Mouse (Mus musculus): ENCODE results near the gene Celsr3. TPM values are rescaled to one million over a fixed set of nuclear protein-coding genes. Genes with fewer than 3 reads are reported as not detected.
A peak's percentile ranks its signal among the peaks of the same experiment; 100 is the strongest.

Gene Celsr3
- polyA plus RNA-seq, 1 experiment from 2014 or later, result 0.12 TPM

GRCm38 (mm10) chr9:108820077-108820476, 6.0 kb upstream of the Celsr3 start:
- no peak overlapping the region for H3K4me3 ChIP-seq (ENCODE audit: low read length)
- H3K27me3 ChIP-seq (ENCODE audit: insufficient read depth, low read length), result peaks cover 23% of the 10 kb centered on the region
- no peak overlapping the region for H3K27ac ChIP-seq (ENCODE audit: low read length)
- H3K4me2 ChIP-seq (replicated peaks; ENCODE audit: low read depth, low read length), result no peak overlapping the region
- no peaks in the 10 kb centered on the region for H3K4me1 ChIP-seq (ENCODE audit: insufficient read depth, low read length)
- WGBS, result 65% methylated on average over 5 of the region's 5 CpGs
- H3K9me3 ChIP-seq (ENCODE audit: low read length), result no peaks in the 10 kb centered on the region
- no peak for ATAC-seq (ENCODE audit: low FRiP score, low TSS enrichment)
- peaks cover 15% of the 10 kb centered on the region for H3K36me3 ChIP-seq (ENCODE audit: insufficient read depth, low read length)
- H3K9ac ChIP-seq (replicated peaks; ENCODE audit: low read length), result no peak overlapping the region

- no peak overlapping the region for H3K9ac ChIP-seq (replicated peaks; ENCODE audit: low read length)
- no peaks in the 10 kb centered on the region for H3K36me3 ChIP-seq (ENCODE audit: insufficient read depth, low read length)
- no peak for ATAC-seq (ENCODE audit: low FRiP score, low TSS enrichment)
- WGBS, result 3% methylated on average over 25 of the region's 25 CpGs
- no peak overlapping the region for H3K4me2 ChIP-seq (replicated peaks; ENCODE audit: low read depth, low read length)
- peaks cover 63% of the 10 kb centered on the region for H3K27me3 ChIP-seq (ENCODE audit: insufficient read depth, low read length)
- H3K4me1 ChIP-seq (ENCODE audit: insufficient read depth, low read length), result peaks cover 10% of the 10 kb centered on the region
- no peak overlapping the region for H3K4me3 ChIP-seq (ENCODE audit: low read length)
- no peak overlapping the region for H3K27ac ChIP-seq (ENCODE audit: low read length)
- H3K9me3 ChIP-seq (ENCODE audit: low read length), result no peaks in the 10 kb centered on the region
Measured at GRCm38 (mm10) chr9:108824144-108824685, 1.9 kb upstream of the Celsr3 start.

- peaks cover 10% of the 10 kb centered on the region for H3K4me1 ChIP-seq (ENCODE audit: insufficient read depth, low read length)
- no peak for ATAC-seq (ENCODE audit: low FRiP score, low TSS enrichment)
- H3K27ac ChIP-seq (ENCODE audit: low read length), result no peak overlapping the region
- H3K36me3 ChIP-seq (ENCODE audit: insufficient read depth, low read length), result no peaks in the 10 kb centered on the region
- under 1% methylated on average over 31 of the region's 31 CpGs for WGBS
- peaks cover 70% of the 10 kb centered on the region for H3K27me3 ChIP-seq (ENCODE audit: insufficient read depth, low read length)
- no peak overlapping the region for H3K4me2 ChIP-seq (replicated peaks; ENCODE audit: low read depth, low read length)
- no peak overlapping the region for H3K9ac ChIP-seq (replicated peaks; ENCODE audit: low read length)
- H3K4me3 ChIP-seq (ENCODE audit: low read length), result no peak overlapping the region
- no peaks in the 10 kb centered on the region for H3K9me3 ChIP-seq (ENCODE audit: low read length)
Measured at GRCm38 (mm10) chr9:108824755-108825413, 1.2 kb upstream of the Celsr3 start.

- Histone ChIP-seq H3K9ac (replicated peaks; ENCODE audit: low read length) (no peak overlapping the region), H3K27me3 (ENCODE audit: insufficient read depth, low read length) (peaks cover 89% of the 10 kb centered on the region), H3K9me3 (ENCODE audit: low read length) (no peaks in the 10 kb centered on the region), H3K4me1 (ENCODE audit: insufficient read depth, low read length) (peaks cover 14% of the 10 kb centered on the region), H3K36me3 (ENCODE audit: insufficient read depth, low read length) (no peaks in the 10 kb centered on the region), H3K27ac (ENCODE audit: low read length) (no peak overlapping the region), H3K4me3 (ENCODE audit: low read length) (peak overlapping the region; percentile 49), H3K4me2 (replicated peaks; ENCODE audit: low read depth, low read length) (peak overlapping the region; percentile 83)
- WGBS, result 2% methylated on average over 39 of the region's 39 CpGs
- ATAC-seq (ENCODE audit: low FRiP score, low TSS enrichment), result peak; percentile 53
Measured at GRCm38 (mm10) chr9:108826700-108827340, 700 bp downstream of the Celsr3 start.

- Histone ChIP-seq H3K9me3 (ENCODE audit: low read length) (no peaks in the 10 kb centered on the region), H3K9ac (replicated peaks; ENCODE audit: low read length) (no peak overlapping the region), H3K36me3 (ENCODE audit: insufficient read depth, low read length) (no peaks in the 10 kb centered on the region), H3K27me3 (ENCODE audit: insufficient read depth, low read length) (peaks cover 89% of the 10 kb centered on the region), H3K4me3 (ENCODE audit: low read length) (peak overlapping the region; percentile 49), H3K4me1 (ENCODE audit: insufficient read depth, low read length) (peaks cover 17% of the 10 kb centered on the region), H3K27ac (ENCODE audit: low read length) (no peak overlapping the region), H3K4me2 (replicated peaks; ENCODE audit: low read depth, low read length) (peak overlapping the region; percentile 83)
- 11% methylated on average over 34 of the region's 34 CpGs for WGBS
- no peak for ATAC-seq (ENCODE audit: low FRiP score, low TSS enrichment)
Measured at GRCm38 (mm10) chr9:108827454-108827853, 1.3 kb downstream of the Celsr3 start.

GRCm38 (mm10) chr9:108827906-108828305, 1.8 kb downstream of the Celsr3 start:
- H3K36me3 ChIP-seq (ENCODE audit: insufficient read depth, low read length), result no peaks in the 10 kb centered on the region
- no peaks in the 10 kb centered on the region for H3K9me3 ChIP-seq (ENCODE audit: low read length)
- no peak overlapping the region for H3K4me3 ChIP-seq (ENCODE audit: low read length)
- peak overlapping the region; percentile 83; the same call in 1 of the 2 replicates for H3K4me2 ChIP-seq (replicated peaks; ENCODE audit: low read depth, low read length)
- no peak overlapping the region for H3K9ac ChIP-seq (replicated peaks; ENCODE audit: low read length)
- no peak overlapping the region for H3K27ac ChIP-seq (ENCODE audit: low read length)
- H3K27me3 ChIP-seq (ENCODE audit: insufficient read depth, low read length), result peaks cover 91% of the 10 kb centered on the region
- ATAC-seq (ENCODE audit: low FRiP score, low TSS enrichment), result no peak
- WGBS, result 67% methylated on average over 18 of the region's 18 CpGs
- H3K4me1 ChIP-seq (ENCODE audit: insufficient read depth, low read length), result peaks cover 21% of the 10 kb centered on the region

- no peaks in the 10 kb centered on the region for H3K9me3 ChIP-seq (ENCODE audit: low read length)
- peak overlapping the region; percentile 72 for H3K4me2 ChIP-seq (replicated peaks; ENCODE audit: low read depth, low read length)
- H3K9ac ChIP-seq (replicated peaks; ENCODE audit: low read length), result no peak overlapping the region
- H3K27me3 ChIP-seq (ENCODE audit: insufficient read depth, low read length), result peaks cover 67% of the 10 kb centered on the region
- 4% methylated on average over 23 of the region's 23 CpGs for WGBS
- H3K36me3 ChIP-seq (ENCODE audit: insufficient read depth, low read length), result no peaks in the 10 kb centered on the region
- H3K4me3 ChIP-seq (ENCODE audit: low read length), result peak overlapping the region; percentile 51
- ATAC-seq (ENCODE audit: low FRiP score, low TSS enrichment), result peak; percentile 4; the same call in 1 of the 2 replicates
- H3K27ac ChIP-seq (ENCODE audit: low read length), result no peak overlapping the region
- H3K4me1 ChIP-seq (ENCODE audit: insufficient read depth, low read length), result peaks cover 18% of the 10 kb centered on the region
Measured at GRCm38 (mm10) chr9:108831637-108832036, 5.5 kb downstream of the Celsr3 start.

- peak overlapping the region; percentile 51 for H3K4me3 ChIP-seq (ENCODE audit: low read length)
- WGBS, result 4% methylated on average over 46 of the region's 46 CpGs
- no peaks in the 10 kb centered on the region for H3K9me3 ChIP-seq (ENCODE audit: low read length)
- peak overlapping the region; percentile 72 for H3K4me2 ChIP-seq (replicated peaks; ENCODE audit: low read depth, low read length)
- H3K36me3 ChIP-seq (ENCODE audit: insufficient read depth, low read length), result no peaks in the 10 kb centered on the region
- H3K27ac ChIP-seq (ENCODE audit: low read length), result no peak overlapping the region
- peaks cover 13% of the 10 kb centered on the region for H3K4me1 ChIP-seq (ENCODE audit: insufficient read depth, low read length)
- ATAC-seq (ENCODE audit: low FRiP score, low TSS enrichment), result peak; percentile 98
- no peak overlapping the region; the same call in 1 of the 2 replicates for H3K9ac ChIP-seq (replicated peaks; ENCODE audit: low read length)
- H3K27me3 ChIP-seq (ENCODE audit: insufficient read depth, low read length), result peaks cover 59% of the 10 kb centered on the region
Measured at GRCm38 (mm10) chr9:108832390-108833108, 6.4 kb downstream of the Celsr3 start.

- Histone ChIP-seq H3K27me3 (ENCODE audit: insufficient read depth, low read length) (peaks cover 12% of the 10 kb centered on the region), H3K9ac (replicated peaks; ENCODE audit: low read length) (no peak overlapping the region), H3K36me3 (ENCODE audit: insufficient read depth, low read length) (no peaks in the 10 kb centered on the region), H3K9me3 (ENCODE audit: low read length) (no peaks in the 10 kb centered on the region), H3K27ac (ENCODE audit: low read length) (no peak overlapping the region), H3K4me1 (ENCODE audit: insufficient read depth, low read length) (no peaks in the 10 kb centered on the region), H3K4me3 (ENCODE audit: low read length) (no peak overlapping the region), H3K4me2 (replicated peaks; ENCODE audit: low read depth, low read length) (peak overlapping the region; percentile 40)
- WGBS, result 14% methylated on average over 14 of the region's 14 CpGs
- peak; percentile 59; the same call in 1 of the 2 replicates for ATAC-seq (ENCODE audit: low FRiP score, low TSS enrichment)
Measured at GRCm38 (mm10) chr9:108842989-108843388, 16.9 kb downstream of the Celsr3 start.

Data from kidney, embryonic 16.5 days (tissue).